Mouse (Mus musculus): ENCODE data around the gene Tmem262. TPM values are rescaled to one million over a fixed set of nuclear protein-coding genes. Genes with fewer than 3 reads are reported as not detected.

Gene Tmem262
- total and polyA plus RNA-seq, 2 experiments from 2014 or later: not detected

- H3K4me3 ChIP-seq (ENCODE audit: low read length): no peak within 1 kb of the TSS
- no peak within 1 kb of the TSS for H3K4me2 ChIP-seq (ENCODE audit: low read depth, low read length)
- ATAC-seq (no peak), DNase-seq (ENCODE audit: low spot score) (no peak)
- H3K27me3 ChIP-seq (ENCODE audit: insufficient read depth, low read length): no peaks in the 10 kb centered on the region
- no peak within 1 kb of the TSS for H3K9ac ChIP-seq (replicated peaks; ENCODE audit: low read length)
- H3K4me1 ChIP-seq (ENCODE audit: insufficient read depth, low read length): no peaks in the 10 kb centered on the region
- WGBS: 90% methylated on average over 7 of the region's 7 CpGs
- no peaks in the 10 kb centered on the region for H3K36me3 ChIP-seq (ENCODE audit: insufficient read depth, low read length)
- no peaks in the 10 kb centered on the region for H3K9me3 ChIP-seq (ENCODE audit: low read length)
- TF ChIP-seq CTCF (IDR thresholded peaks at IDR 0.05; ENCODE audit: low read depth): no peak
- H3K27ac ChIP-seq: no peak within 1 kb of the TSS
Observed at GRCm38 (mm10) chr19:6094119-6094518, 14.3 kb downstream of the Tmem262 start, which contains the start of gene AC131692.1. Gene AC131692.1 (plus strand): TSS chr19:6094419.

- 93% methylated on average over 3 of the region's 3 CpGs for WGBS
- no peak for TF ChIP-seq CTCF (IDR thresholded peaks at IDR 0.05; ENCODE audit: low read depth)
Observed at GRCm38 (mm10) chr19:6097847-6098246, 18.0 kb downstream of the Tmem262 start.

GRCm38 (mm10) chr19:6101186-6101585 lies 21.4 kb downstream of the Tmem262 start:
- H3K9ac ChIP-seq (replicated peaks; ENCODE audit: low read length): no peak overlapping the region
- H3K27me3 ChIP-seq (ENCODE audit: insufficient read depth, low read length): no peaks in the 10 kb centered on the region
- no peaks in the 10 kb centered on the region for H3K4me1 ChIP-seq (ENCODE audit: insufficient read depth, low read length)
- TF ChIP-seq CTCF (IDR thresholded peaks at IDR 0.05; ENCODE audit: low read depth): no peak
- WGBS: 66% methylated on average over 6 of the region's 6 CpGs
- H3K9me3 ChIP-seq (ENCODE audit: low read length): no peaks in the 10 kb centered on the region
- no peak overlapping the region for H3K27ac ChIP-seq
- H3K4me3 ChIP-seq (ENCODE audit: low read length): no peak overlapping the region
- H3K4me2 ChIP-seq (ENCODE audit: low read depth, low read length): no peak overlapping the region
- DNase-seq (ENCODE audit: low spot score) (no peak), ATAC-seq (no peak)
- no peaks in the 10 kb centered on the region for H3K36me3 ChIP-seq (ENCODE audit: insufficient read depth, low read length)

More at GRCm38 (mm10) chr19:6097847-6098246, 18.0 kb downstream of the Tmem262 start:
- no peaks in the 10 kb centered on the region for H3K27me3 ChIP-seq (ENCODE audit: insufficient read depth, low read length)
- ATAC-seq (no peak), DNase-seq (ENCODE audit: low spot score) (no peak)
- no peaks in the 10 kb centered on the region for H3K36me3 ChIP-seq (ENCODE audit: insufficient read depth, low read length)
- no peaks in the 10 kb centered on the region for H3K9me3 ChIP-seq (ENCODE audit: low read length)
- H3K4me2 ChIP-seq (ENCODE audit: low read depth, low read length): no peak overlapping the region
- H3K27ac ChIP-seq: no peak overlapping the region
- no peak overlapping the region for H3K4me3 ChIP-seq (ENCODE audit: low read length)
- H3K4me1 ChIP-seq (ENCODE audit: insufficient read depth, low read length): no peaks in the 10 kb centered on the region
- H3K9ac ChIP-seq (replicated peaks; ENCODE audit: low read length): no peak overlapping the region

GRCm38 (mm10) chr19:6102169-6102853 lies 22.5 kb downstream of the Tmem262 start:
- H3K27ac ChIP-seq: no peak overlapping the region
- ATAC-seq (no peak), DNase-seq (ENCODE audit: low spot score) (no peak)
- no peaks in the 10 kb centered on the region for H3K4me1 ChIP-seq (ENCODE audit: insufficient read depth, low read length)
- WGBS: 75% methylated on average over 6 of the region's 6 CpGs
- H3K9me3 ChIP-seq (ENCODE audit: low read length): no peaks in the 10 kb centered on the region
- no peak overlapping the region for H3K9ac ChIP-seq (replicated peaks; ENCODE audit: low read length)
- H3K4me3 ChIP-seq (ENCODE audit: low read length): no peak overlapping the region
- H3K36me3 ChIP-seq (ENCODE audit: insufficient read depth, low read length): no peaks in the 10 kb centered on the region
- TF ChIP-seq CTCF (IDR thresholded peaks at IDR 0.05; ENCODE audit: low read depth): no peak
- H3K4me2 ChIP-seq (ENCODE audit: low read depth, low read length): no peak overlapping the region
- H3K27me3 ChIP-seq (ENCODE audit: insufficient read depth, low read length): no peaks in the 10 kb centered on the region

GRCm38 (mm10) chr19:6104476-6104875 lies 24.6 kb downstream of the Tmem262 start:
- no peak for ATAC-seq
- 90% methylated on average over 4 of the region's 4 CpGs for WGBS
- H3K9ac ChIP-seq (replicated peaks; ENCODE audit: low read length): no peak overlapping the region

GRCm38 (mm10) chr19:6105586-6105985 lies 25.8 kb downstream of the Tmem262 start, which contains the start of gene Naaladl1:
Gene Naaladl1 (plus strand): TSS chr19:6105782.
- ATAC-seq: no peak
- H3K4me2 ChIP-seq (ENCODE audit: low read depth, low read length): no peak within 1 kb of the TSS
- no peaks in the 10 kb centered on the region for H3K36me3 ChIP-seq (ENCODE audit: insufficient read depth, low read length)
- H3K27me3 ChIP-seq (ENCODE audit: insufficient read depth, low read length): no peaks in the 10 kb centered on the region
- DNase-seq (ENCODE audit: low spot score): no peak
- H3K27ac ChIP-seq: no peak within 1 kb of the TSS
- H3K9me3 ChIP-seq (ENCODE audit: low read length): no peaks in the 10 kb centered on the region
- no peaks in the 10 kb centered on the region for H3K4me1 ChIP-seq (ENCODE audit: insufficient read depth, low read length)
- WGBS: 88% methylated on average over 7 of the region's 7 CpGs
- no peak for TF ChIP-seq CTCF (IDR thresholded peaks at IDR 0.05; ENCODE audit: low read depth)
- no peak within 1 kb of the TSS for H3K9ac ChIP-seq (replicated peaks; ENCODE audit: low read length)
- H3K4me3 ChIP-seq (ENCODE audit: low read length): no peak within 1 kb of the TSS

More at GRCm38 (mm10) chr19:6104476-6104875, 24.6 kb downstream of the Tmem262 start:
- no peak for DNase-seq (ENCODE audit: low spot score)
- Histone ChIP-seq H3K4me3 (ENCODE audit: low read length) (no peak overlapping the region), H3K27ac (no peak overlapping the region), H3K27me3 (ENCODE audit: insufficient read depth, low read length) (no peaks in the 10 kb centered on the region), H3K4me2 (ENCODE audit: low read depth, low read length) (no peak overlapping the region), H3K4me1 (ENCODE audit: insufficient read depth, low read length) (no peaks in the 10 kb centered on the region), H3K36me3 (ENCODE audit: insufficient read depth, low read length) (no peaks in the 10 kb centered on the region), H3K9me3 (ENCODE audit: low read length) (no peaks in the 10 kb centered on the region)
- TF ChIP-seq CTCF (IDR thresholded peaks at IDR 0.05; ENCODE audit: low read depth): no peak

- no peak overlapping the region for H3K27ac ChIP-seq
- H3K27me3 ChIP-seq (ENCODE audit: insufficient read depth, low read length): no peaks in the 10 kb centered on the region
- H3K36me3 ChIP-seq (ENCODE audit: insufficient read depth, low read length): peaks cover 20% of the 10 kb centered on the region
- H3K9ac ChIP-seq (replicated peaks; ENCODE audit: low read length): no peak overlapping the region
- DNase-seq (ENCODE audit: low spot score) (no peak), ATAC-seq (no peak)
- WGBS: 51% methylated on average over 6 of the region's 6 CpGs
- H3K4me1 ChIP-seq (ENCODE audit: insufficient read depth, low read length): peaks cover 11% of the 10 kb centered on the region
- no peak overlapping the region for H3K4me3 ChIP-seq (ENCODE audit: low read length)
- no peaks in the 10 kb centered on the region for H3K9me3 ChIP-seq (ENCODE audit: low read length)
- H3K4me2 ChIP-seq (ENCODE audit: low read depth, low read length): no peak overlapping the region
- TF ChIP-seq CTCF (IDR thresholded peaks at IDR 0.05; ENCODE audit: low read depth): no peak
Observed at GRCm38 (mm10) chr19:6113116-6113515, 33.3 kb downstream of the Tmem262 start.
